Comparison of ENCODE assay signal across 8 mouse cellular contexts in genomic region chr14:121780942-121781531, GRCm38 (mm10). TPM values are rescaled to one million over a fixed set of nuclear protein-coding genes. Genes with fewer than 3 reads are reported as not detected.
DNase-seq lines count a peak whose midpoint lies in the region; ATAC-seq and TF ChIP-seq lines count a peak whose summit lies in the region.

No protein-coding gene starts in this region.

- H3K4me3 ChIP-seq in brown adipose tissue, adult 24 weeks (ENCODE audit: insufficient read depth, low read depth, low read length): peak overlapping the region; percentile 38
- H3K4me3 ChIP-seq in embryonic facial prominence, embryonic 13.5 days: no peak overlapping the region
- H3K4me3 ChIP-seq in liver, postnatal 0 days (ENCODE audit: low read depth, low read length): no peak overlapping the region

- peak overlapping the region; percentile 93 for H3K27ac ChIP-seq in brown adipose tissue, adult 24 weeks (replicated peaks; ENCODE audit: low read depth, low read length)
- peak overlapping the region; percentile 66 for H3K27ac ChIP-seq in embryonic facial prominence, embryonic 13.5 days
- 0 out of 2 replicates have a peak overlapping the region, but pooled peaks have one; percentile 29 for H3K27ac ChIP-seq in liver, postnatal 0 days (ENCODE audit: low read depth)

- intact Hi-C loops in left cerebral cortex, postnatal 25 days (cut with DNase I): no loop called here

- no peak for TF ChIP-seq EP300 in liver, postnatal 0 days (IDR thresholded peaks at IDR 0.05; ENCODE audit: low read depth)

- no peak overlapping the region for H3K4me2 ChIP-seq in embryonic facial prominence, embryonic 13.5 days
- H3K4me2 ChIP-seq in liver, postnatal 0 days (ENCODE audit: low read depth, low read length): no peak overlapping the region

- WGBS in embryonic facial prominence, embryonic 13.5 days: 42% methylated on average over 12 of the region's 12 CpGs
- 62% methylated on average over 12 of the region's 12 CpGs for WGBS in liver, postnatal 0 days (ENCODE audit: insufficient replicate concordance)

- no peak overlapping the region for H3K9ac ChIP-seq in embryonic facial prominence, embryonic 13.5 days
- H3K9ac ChIP-seq in liver, postnatal 0 days (replicated peaks): no peak overlapping the region

- no peaks in the 10 kb centered on the region for H3K9me3 ChIP-seq in embryonic facial prominence, embryonic 13.5 days
- no peaks in the 10 kb centered on the region for H3K9me3 ChIP-seq in liver, postnatal 0 days (ENCODE audit: low read length)

- peak; percentile 50 for DNase-seq in kidney, adult 11 months
- DNase-seq in liver, postnatal 0 days: no peak
- DNase-seq in left cerebral cortex, postnatal 25 days (ENCODE audit: low spot score in 2 of 2): no peak

- no peak for ATAC-seq in embryonic facial prominence, embryonic 13.5 days (ENCODE audit: insufficient number of reproducible peaks, insufficient read depth, low FRiP score, low TSS enrichment, low read depth)
- ATAC-seq in liver, postnatal 0 days: peak; percentile 31; the same call in 1 of the 2 replicates
- ATAC-seq in megakaryocyte, adult 5-6 weeks (ENCODE audit: poor library complexity, severe bottlenecking): no peak
- no peak for ATAC-seq in activated CD4-positive, CD25-positive, alpha-beta regulatory T cell, adult 4 months
- ATAC-seq in monocyte, adult 5-6 weeks (replicated peaks; ENCODE audit: insufficient number of reproducible peaks, low FRiP score, low TSS enrichment, poor library complexity, severe bottlenecking): no peak

- no peak for TF ChIP-seq CTCF in liver, postnatal 0 days (IDR thresholded peaks at IDR 0.05; ENCODE audit: low read depth)

- H3K4me1 ChIP-seq in brown adipose tissue, adult 24 weeks (ENCODE audit: control insufficient read depth, insufficient read depth, insufficient read length, low read length): peaks cover 18% of the 10 kb centered on the region
- peaks cover 10% of the 10 kb centered on the region for H3K4me1 ChIP-seq in embryonic facial prominence, embryonic 13.5 days
- peaks cover 5% of the 10 kb centered on the region; the same call in 1 of the 2 replicates for H3K4me1 ChIP-seq in liver, postnatal 0 days (ENCODE audit: insufficient read depth)

- H3K36me3 ChIP-seq in embryonic facial prominence, embryonic 13.5 days: no peaks in the 10 kb centered on the region
- H3K36me3 ChIP-seq in liver, postnatal 0 days (replicated peaks; ENCODE audit: insufficient read depth, low read length): no peaks in the 10 kb centered on the region

- H3K27me3 ChIP-seq in embryonic facial prominence, embryonic 13.5 days: no peaks in the 10 kb centered on the region
- no peaks in the 10 kb centered on the region for H3K27me3 ChIP-seq in liver, postnatal 0 days (ENCODE audit: insufficient read depth, low read length)

RNA-seq across cellular contexts. Expression of gene Dock9, which starts 16.6 kb away (rescaled TPM):
- polyA plus RNA-seq in brown adipose tissue, adult 24 weeks (2012; ENCODE audit: insufficient read depth, insufficient read length, missing spikeins): 9.4 and 15.4 TPM in 2 replicates
- polyA plus RNA-seq in embryonic facial prominence, embryonic 13.5 days (2015; fragmentation: Nextera tagmentation; extraction: Ambion mirVana): 5.1 and 5.5 TPM in 2 replicates
- 1.4 TPM in 2 replicates for polyA plus RNA-seq in liver, postnatal 0 days (2015; fragmentation: Nextera tagmentation; extraction: Ambion mirVana)
- total RNA-seq in megakaryocyte, adult 5-6 weeks (2015): 0.23 and 0.31 TPM in 2 replicates
- 0.22 and 0.57 TPM in 2 replicates for total RNA-seq in megakaryocyte, adult 5-6 weeks (2017)
- 1 to 10 TPM; 3.8 to 4.0 TPM for polyA plus RNA-seq in activated CD4-positive, CD25-positive, alpha-beta regulatory T cell, adult 4 months (2017; shearing (Covaris generic))
- 10 to 100 TPM; 91.3 to 92.3 TPM for total RNA-seq in left cerebral cortex, postnatal 25 days (2021)
- 1.7 to 7.5 TPM (median 3.1 TPM) in 3 replicates for total RNA-seq in monocyte, adult 5-6 weeks (2017)

Comparison
In these comparisons a context has a peak if more than half of its experiments do, and no peak if none do; other contexts are left out.
1. H3K27ac ChIP-seq: peak in every context shown above with its lines; median percentile 93 in brown adipose tissue, adult 24 weeks; 66 in embryonic facial prominence, embryonic 13.5 days; 29 in liver, postnatal 0 days.